Mouse (Mus musculus) intestine, postnatal 0 days (tissue): ENCODE results near the gene Man1b1. TPM values are rescaled to one million over a fixed set of nuclear protein-coding genes. Genes with fewer than 3 reads are reported as not detected.

Source experiments
- ATAC-seq: fragments of 200-750 bp; cut with Nextera tagmentation; 2 replicates; pipeline ENCODE4 v1.8.0; 2017; ENCODE audit warnings: mild to moderate bottlenecking, moderate TSS enrichment, moderate library complexity
- H3K27ac ChIP-seq: fragments of 300-500 bp; sonication (generic); 2 replicates; pipeline ENCODE4 v1.5.1; 2014; ENCODE audit warnings: mild to moderate bottlenecking, low read depth, low read length, moderate library complexity
- H3K27me3 ChIP-seq: fragments of 300-500 bp; sonication (generic); replicated peaks from 2 replicates; pipeline ENCODE4 v1.6.1; 2014; ENCODE audit warnings: low read length, mixed read lengths; ENCODE audit not compliant: control insufficient read depth, insufficient read depth
- H3K36me3 ChIP-seq: fragments of 300-500 bp; sonication (generic); 2 replicates; pipeline ENCODE4 v1.6.1; 2014; ENCODE audit warnings: mild to moderate bottlenecking, moderate library complexity; ENCODE audit not compliant: control insufficient read depth, insufficient read depth
- H3K4me1 ChIP-seq: fragments of 300-500 bp; sonication (generic); replicated peaks from 2 replicates; pipeline ENCODE4 v1.6.1; 2014; ENCODE audit warnings: antibody characterized with exemption, low read length, mixed read lengths; ENCODE audit not compliant: control insufficient read depth, insufficient read depth
- H3K4me2 ChIP-seq: fragments of 300-500 bp; sonication (generic); replicated peaks from 2 replicates; pipeline ENCODE4 v1.6.1; 2014; ENCODE audit warnings: low read depth, mild to moderate bottlenecking, moderate library complexity
- H3K4me3 ChIP-seq: fragments of 300-500 bp; sonication (generic); 2 replicates; pipeline ENCODE4 v1.5.1; 2014; ENCODE audit warnings: low read depth, low read length
- H3K9ac ChIP-seq: fragments of 300-500 bp; sonication (generic); 2 replicates; pipeline ENCODE4 v1.6.1; 2014; ENCODE audit warnings: mild to moderate bottlenecking, low read depth, low read length
- H3K9me3 ChIP-seq: fragments of 300-500 bp; sonication (generic); 2 replicates; pipeline ENCODE4 v1.6.1; 2016; ENCODE audit warnings: mixed run types; ENCODE audit not compliant: control insufficient read depth
- CTCF ChIP-seq: sonication (generic); IDR thresholded peaks from 2 replicates; pipeline ENCODE4 v1.5.1; 2016; ENCODE audit warnings: low read depth, mild to moderate bottlenecking, control low read depth, antibody characterized with exemption, moderate library complexity
- WGBS: fragments of 180-500 bp; shearing (Covaris S2); extraction: QIAGEN DNeasy Blood & Tissue Kit; methylation state at CpG from one replicate; pipeline ENCODE4 v1.1.7; 2014; 5-methylcytosine and 5-hydroxymethylcytosine counted together
- polyA plus RNA-seq: library from polyadenylated mRNA; unstranded; fragments of >200 nt; fragmentation: Nextera tagmentation; extraction: Ambion mirVana; gene quantifications from 2 replicates; pipeline ENCODE4 v1.2.1, GENCODE M21; 2015

The Man1b1 gene
- polyA plus RNA-seq, 1 experiment from 2014 or later = 44.7 TPM

DNA sequence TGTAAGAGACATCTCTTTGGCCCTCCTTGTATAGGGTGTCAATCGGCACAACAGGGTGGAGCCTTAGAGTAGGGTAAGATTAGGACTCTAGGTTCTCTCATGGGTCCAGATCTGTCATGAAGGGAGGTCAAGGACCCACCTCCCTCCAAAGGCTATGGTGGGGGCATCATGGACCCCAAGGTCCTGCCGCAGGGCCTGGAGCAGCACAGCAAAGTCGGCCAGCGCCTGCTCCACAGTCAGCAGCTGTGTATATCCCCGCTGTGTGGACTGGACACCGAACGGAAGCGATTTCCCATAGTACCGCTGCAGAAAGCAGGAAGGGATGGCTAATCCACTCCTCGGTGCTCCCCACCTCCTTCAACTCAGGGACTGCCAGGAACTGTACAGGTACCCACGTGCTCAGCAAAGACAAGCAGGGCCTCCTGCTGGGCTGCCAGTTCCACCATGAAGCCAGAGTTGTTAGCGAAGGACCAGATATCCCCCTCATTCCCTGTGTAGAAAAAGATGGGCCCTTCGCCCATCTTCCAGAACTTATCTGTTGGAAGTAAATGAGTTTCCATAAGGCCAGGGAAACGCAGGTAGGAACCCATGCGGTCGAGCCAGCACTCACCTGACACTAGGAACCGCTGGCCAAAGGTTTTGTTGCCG is 23.4 kb downstream of the Man1b1 start:
- H3K36me3 ChIP-seq = peaks cover 36% of the 10 kb centered on the region
- TF ChIP-seq CTCF = no peak
- H3K9ac ChIP-seq = peak overlapping the region; percentile 43
- peak overlapping the region; percentile 84 for H3K4me2 ChIP-seq
- ATAC-seq = no peak
- H3K9me3 ChIP-seq = no peaks in the 10 kb centered on the region
- no peak overlapping the region; the same call in 1 of the 2 replicates for H3K27ac ChIP-seq
- peaks cover 6% of the 10 kb centered on the region; the same call in 1 of the 2 replicates for H3K4me1 ChIP-seq
- H3K27me3 ChIP-seq = no peaks in the 10 kb centered on the region
- peak overlapping the region; percentile 49 for H3K4me3 ChIP-seq
- WGBS = 37% methylated on average over 18 of the region's 18 CpGs

DNA sequence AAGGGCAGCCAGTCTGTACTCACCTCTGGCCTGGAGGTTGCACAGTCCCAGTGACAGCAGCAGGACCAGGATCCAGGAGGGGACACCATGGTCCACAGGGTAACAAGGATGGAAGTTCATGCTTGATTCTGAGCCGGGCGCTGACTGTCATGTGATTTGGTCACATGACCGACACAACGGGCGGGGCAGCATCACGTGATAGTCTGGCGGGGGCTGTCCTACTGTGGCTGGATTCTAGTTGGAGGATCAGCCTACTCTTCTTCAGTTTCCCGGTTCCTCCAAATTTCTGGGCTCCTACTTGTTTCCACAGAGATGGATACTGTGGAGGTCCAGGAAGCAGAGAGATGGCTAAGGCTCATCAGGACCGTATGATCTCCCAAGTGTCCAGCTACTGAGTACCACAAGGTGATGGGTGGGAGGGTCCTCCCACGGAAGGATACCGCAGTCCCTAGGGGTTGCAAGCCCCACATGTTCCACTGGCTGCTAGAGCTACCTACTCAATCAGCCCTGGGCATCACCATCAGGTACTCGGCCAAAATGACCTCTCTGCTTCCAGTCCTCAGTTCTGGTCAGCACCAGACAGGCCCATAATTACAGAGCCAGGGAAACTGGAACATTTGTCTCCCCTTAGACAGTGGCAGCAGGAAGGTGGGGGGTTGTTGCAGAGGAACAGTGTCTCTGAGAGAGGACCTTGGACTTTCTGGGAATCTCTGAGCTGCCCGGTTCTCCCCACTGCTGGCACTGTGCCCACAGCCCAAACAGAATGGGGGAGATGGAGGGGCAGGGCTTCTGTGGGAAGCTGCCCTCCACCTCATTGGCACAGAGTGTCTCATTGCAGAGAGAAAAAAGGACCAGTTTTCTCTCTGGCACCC is 24.3 kb downstream of the Man1b1 start, which contains the start of gene Dpp7:
TSS of gene Dpp7 (minus strand) at position 152 of the 872 bp plus-strand sequence.
- 2% methylated on average over 13 of the region's 13 CpGs for WGBS
- Histone ChIP-seq H3K9ac (peak within 1 kb of the TSS; percentile 43), H3K4me2 (peak within 1 kb of the TSS; percentile 84), H3K36me3 (peaks cover 36% of the 10 kb centered on the region), H3K9me3 (no peaks in the 10 kb centered on the region), H3K27ac (peak within 1 kb of the TSS; percentile 41; the same call in 1 of the 2 replicates), H3K4me3 (peak within 1 kb of the TSS; percentile 49), H3K27me3 (no peaks in the 10 kb centered on the region), H3K4me1 (peaks cover 6% of the 10 kb centered on the region; the same call in 1 of the 2 replicates)
- TF ChIP-seq CTCF = no peak
- ATAC-seq = peak; percentile 73

DNA sequence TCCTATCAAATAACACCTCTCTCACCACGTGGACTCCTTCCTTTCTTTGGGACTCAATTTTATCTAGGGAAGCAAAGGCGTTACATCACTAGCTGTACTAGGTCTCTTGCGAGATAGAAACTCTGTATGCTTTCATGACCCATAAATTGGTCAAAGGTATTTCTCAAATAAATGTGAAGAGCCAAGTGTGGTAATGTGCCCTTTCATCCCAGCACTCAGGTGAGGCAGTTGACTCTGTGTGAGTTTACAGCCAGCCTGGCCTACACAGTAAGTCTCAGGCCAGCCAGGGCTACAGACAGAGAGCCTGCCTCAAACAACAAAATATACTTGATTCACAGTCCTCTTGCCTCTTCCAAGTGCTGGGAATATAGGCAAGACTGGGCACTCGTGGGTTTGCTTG is 27.7 kb downstream of the Man1b1 start:
- 60% methylated on average over 4 of the region's 4 CpGs for WGBS
- H3K4me3 ChIP-seq = no peak overlapping the region
- H3K36me3 ChIP-seq = peaks cover 37% of the 10 kb centered on the region
- H3K4me1 ChIP-seq = peaks cover 14% of the 10 kb centered on the region; the same call in 1 of the 2 replicates
- H3K27me3 ChIP-seq = no peaks in the 10 kb centered on the region
- H3K9ac ChIP-seq = no peak overlapping the region
- no peak for ATAC-seq
- H3K4me2 ChIP-seq = no peak overlapping the region
- no peak for TF ChIP-seq CTCF
- peak overlapping the region; percentile 35; the same call in 1 of the 2 replicates for H3K27ac ChIP-seq
- H3K9me3 ChIP-seq = no peaks in the 10 kb centered on the region

DNA sequence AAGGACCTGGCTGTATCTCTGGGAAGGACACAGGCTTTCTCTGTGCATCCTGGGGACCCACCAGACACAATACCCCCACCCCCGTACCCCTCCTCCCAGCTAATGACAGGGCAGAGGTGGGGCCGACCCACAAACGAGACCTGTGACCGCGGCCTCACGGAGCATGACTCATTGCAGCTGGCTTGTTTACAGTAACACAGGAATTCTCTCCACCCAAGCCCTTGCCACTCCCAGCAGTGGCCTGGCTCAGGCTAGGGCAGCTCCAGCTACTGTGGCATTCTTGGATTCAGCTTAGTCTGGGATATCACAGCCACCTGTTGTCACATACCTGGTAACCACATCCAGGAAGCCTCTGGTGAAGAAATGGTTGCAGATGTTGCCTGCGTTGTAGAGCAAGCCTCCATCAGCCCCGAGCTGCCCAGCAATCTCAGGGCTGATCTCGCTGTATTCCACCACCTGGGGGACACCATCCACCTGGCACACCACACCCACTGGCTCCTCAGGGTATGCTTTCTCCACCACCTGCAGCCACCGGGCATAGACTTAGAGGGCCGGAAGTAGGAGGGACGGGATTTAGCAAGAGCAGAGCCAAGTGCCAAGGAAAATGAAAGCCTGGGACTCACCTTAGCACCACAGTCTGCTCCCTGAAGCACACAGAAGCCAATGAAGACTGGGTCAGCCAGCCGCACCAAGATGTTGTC is 31.5 kb downstream of the Man1b1 start:
- Histone ChIP-seq H3K27me3 (no peaks in the 10 kb centered on the region), H3K27ac (peak overlapping the region; percentile 89), H3K4me1 (0 out of 2 replicates have a peak, but pooled peaks cover 11% of the 10 kb centered on the region), H3K4me3 (peak overlapping the region; percentile 62), H3K9ac (peak overlapping the region; percentile 67), H3K9me3 (no peaks in the 10 kb centered on the region), H3K36me3 (peaks cover 37% of the 10 kb centered on the region), H3K4me2 (peak overlapping the region; percentile 79)
- TF ChIP-seq CTCF = no peak; the same call in 1 of the 2 replicates
- 24% methylated on average over 13 of the region's 13 CpGs for WGBS
- peak; percentile 73 for ATAC-seq

GRCm38 (mm10) chr2:25364313-25364712 is 32.2 kb downstream of the Man1b1 start:
- no peak for TF ChIP-seq CTCF
- WGBS = 58% methylated on average over 4 of the region's 4 CpGs
- H3K27me3 ChIP-seq = no peaks in the 10 kb centered on the region
- H3K4me1 ChIP-seq = peaks cover 11% of the 10 kb centered on the region; the same call in 1 of the 2 replicates
- H3K4me3 ChIP-seq = peak overlapping the region; percentile 62
- peak overlapping the region; percentile 67 for H3K9ac ChIP-seq
- H3K27ac ChIP-seq = peak overlapping the region; percentile 89
- H3K4me2 ChIP-seq = peak overlapping the region; percentile 79
- no peaks in the 10 kb centered on the region for H3K9me3 ChIP-seq
- H3K36me3 ChIP-seq = peaks cover 37% of the 10 kb centered on the region
- ATAC-seq = no peak
